Mouse (Mus musculus) liver, adult 2 months (tissue): ENCODE measurements at regions not wholly inside any gene's neighbourhood (a gene's known extent, or its start where the extent isn't known, plus 50 kb on each side); places are given as distances from the start of the nearest gene placed in this dataset.
A peak's percentile ranks its signal among the peaks of the same experiment; 100 is the strongest.

Experiments
- DNase-seq: peaks from one replicate; pipeline ENCODE4 v3.0.0-alpha.2; 2011; ENCODE audit warnings: low read depth, low spot score; ENCODE audit errors: extremely low read depth
- H3K27ac ChIP-seq: fragments of 200-500 bp; replicated peaks from 2 replicates; pipeline ENCODE4 v1.5.1; 2012; ENCODE audit warnings: low read depth, mild to moderate bottlenecking, control low read depth, inconsistent platforms, low read length; ENCODE audit not compliant: insufficient read depth
- H3K27me3 ChIP-seq: fragments of 200-500 bp; 2 replicates; pipeline ENCODE4 v1.6.1; 2012; ENCODE audit warnings: mild to moderate bottlenecking, moderate library complexity, low read length, inconsistent platforms; ENCODE audit not compliant: control insufficient read depth, insufficient read depth
- H3K36me3 ChIP-seq: fragments of 200-500 bp; 2 replicates; pipeline ENCODE4 v1.6.1; 2012; ENCODE audit warnings: low read length, inconsistent platforms; ENCODE audit not compliant: control insufficient read depth, insufficient read depth
- H3K4me1 ChIP-seq: fragments of 200-500 bp; 2 replicates; pipeline ENCODE4 v1.6.1; 2011; ENCODE audit warnings: low read length; ENCODE audit not compliant: control insufficient read depth, insufficient read depth
- H3K4me3 ChIP-seq: fragments of 200-500 bp; 2 replicates; pipeline ENCODE4 v1.5.1; 2011; ENCODE audit warnings: low read depth, mild to moderate bottlenecking, control low read depth, low read length, moderate library complexity; ENCODE audit not compliant: insufficient read depth
- H3K79me2 ChIP-seq: fragments of 200-500 bp; 2 replicates; pipeline ENCODE4 v1.6.1; 2012; ENCODE audit warnings: inconsistent platforms, mild to moderate bottlenecking, low read length, moderate library complexity; ENCODE audit not compliant: control insufficient read depth, insufficient read depth
- H3K9ac ChIP-seq: fragments of 200-500 bp; 2 replicates; pipeline ENCODE4 v1.6.1; 2012; ENCODE audit warnings: low read depth, mild to moderate bottlenecking, control low read depth, inconsistent platforms, low read length
- CTCF ChIP-seq: fragments of 200-500 bp; IDR thresholded peaks from 2 replicates; pipeline ENCODE4 v1.5.1; 2011; ENCODE audit warnings: low read depth, low read length, control low read depth
- POLR2A ChIP-seq: fragments of 200-500 bp; IDR thresholded peaks from 2 replicates; pipeline ENCODE4 v1.6.1; 2011; ENCODE audit warnings: low read length, control low read depth; ENCODE audit not compliant: insufficient read depth; ENCODE audit errors: extremely low read depth
- WGBS: fragments of 180-500 bp; shearing (Covaris S2); methylation state at CpG from one replicate; pipeline ENCODE4 v1.1.7; 2018; 5-methylcytosine and 5-hydroxymethylcytosine counted together

- Histone ChIP-seq H3K27me3 (no peaks in the 10 kb centered on the region), H3K36me3 (no peaks in the 10 kb centered on the region), H3K79me2 (no peaks in the 10 kb centered on the region), H3K9ac (no peak overlapping the region), H3K4me1 (no peaks in the 10 kb centered on the region), H3K4me3 (no peak overlapping the region), H3K27ac (no peak overlapping the region)
- DNase-seq = peak; percentile 6
- TF ChIP-seq CTCF (no peak), POLR2A (no peak)
- WGBS = 74% methylated on average over 1 of the region's 1 CpGs
Observed at GRCm38 (mm10) chr14:68918526-68919045, 375.5 kb downstream of the Synb start.

GRCm38 (mm10) chr14:68899921-68900320 is 394.2 kb downstream of the Synb start:
- no peak for TF ChIP-seq CTCF
- no peak for TF ChIP-seq POLR2A
- WGBS = 82% methylated on average over 3 of the region's 3 CpGs
- Histone ChIP-seq H3K27ac (no peak overlapping the region), H3K4me1 (no peaks in the 10 kb centered on the region), H3K9ac (no peak overlapping the region), H3K36me3 (no peaks in the 10 kb centered on the region), H3K27me3 (peaks cover 3% of the 10 kb centered on the region; the same call in 1 of the 2 replicates), H3K79me2 (no peaks in the 10 kb centered on the region), H3K4me3 (no peak overlapping the region)
- no peak for DNase-seq

- 86% methylated on average over 4 of the region's 4 CpGs for WGBS
- DNase-seq = no peak
- Histone ChIP-seq H3K9ac (no peak overlapping the region), H3K79me2 (no peaks in the 10 kb centered on the region), H3K27me3 (no peaks in the 10 kb centered on the region), H3K27ac (no peak overlapping the region), H3K4me1 (no peaks in the 10 kb centered on the region), H3K4me3 (no peak overlapping the region), H3K36me3 (no peaks in the 10 kb centered on the region)
- TF ChIP-seq POLR2A = no peak
Observed at GRCm38 (mm10) chr14:68877171-68877570, 416.9 kb downstream of the Synb start.

DNA sequence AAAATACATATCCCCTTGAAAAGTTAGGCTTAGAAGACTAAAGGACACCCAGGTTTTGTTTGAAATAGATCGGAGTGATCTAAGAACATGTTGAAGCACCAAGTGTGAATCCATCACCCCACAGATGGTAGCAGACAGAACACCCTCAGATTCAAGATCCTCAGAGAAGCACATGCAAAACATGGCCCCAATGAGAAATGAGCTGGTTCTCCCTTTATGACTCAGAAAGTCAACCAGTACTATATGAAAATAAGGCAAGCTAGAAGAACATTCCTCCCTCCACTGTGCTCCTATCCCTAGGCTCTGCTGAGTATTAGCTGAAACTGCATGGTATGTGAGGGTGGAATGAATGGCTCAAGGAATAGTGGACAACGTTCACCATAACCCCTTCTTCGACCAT is 433.0 kb downstream of the Synb start:
- H3K9ac ChIP-seq = no peak overlapping the region
- no peaks in the 10 kb centered on the region for H3K27me3 ChIP-seq
- H3K27ac ChIP-seq = no peak overlapping the region
- H3K79me2 ChIP-seq = no peaks in the 10 kb centered on the region
- no peak overlapping the region for H3K4me3 ChIP-seq
- no peak for TF ChIP-seq CTCF
- no peak for TF ChIP-seq POLR2A
- WGBS = 86% methylated on average over 3 of the region's 3 CpGs
- H3K4me1 ChIP-seq = no peaks in the 10 kb centered on the region
- no peaks in the 10 kb centered on the region for H3K36me3 ChIP-seq
- no peak for DNase-seq

DNA sequence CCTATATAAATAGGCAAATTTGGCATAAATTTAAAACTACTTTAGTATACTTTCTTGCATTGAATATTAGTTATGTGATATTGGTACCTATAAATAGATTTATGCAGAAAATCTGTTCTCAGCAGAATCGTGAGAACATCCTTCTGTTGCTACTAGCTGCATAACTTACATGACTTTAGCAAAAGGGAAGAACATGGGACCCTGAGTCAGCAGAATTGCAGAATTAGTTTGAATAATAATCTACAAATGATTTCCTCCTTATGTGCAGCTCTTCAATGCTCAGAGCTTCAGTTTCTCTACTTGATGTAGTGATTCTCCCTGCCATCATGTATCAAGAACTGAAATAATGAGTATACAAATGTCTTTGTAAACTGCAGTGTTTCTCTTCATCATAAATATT is 436.2 kb downstream of the Synb start:
- H3K79me2 ChIP-seq = no peaks in the 10 kb centered on the region
- no peaks in the 10 kb centered on the region for H3K27me3 ChIP-seq
- H3K9ac ChIP-seq = no peak overlapping the region
- no peaks in the 10 kb centered on the region for H3K4me1 ChIP-seq
- H3K36me3 ChIP-seq = no peaks in the 10 kb centered on the region
- no peak overlapping the region for H3K27ac ChIP-seq
- TF ChIP-seq CTCF = no peak
- TF ChIP-seq POLR2A = no peak
- no peak for DNase-seq
- 40% methylated on average over 1 of the region's 1 CpGs for WGBS
- no peak overlapping the region for H3K4me3 ChIP-seq

GRCm38 (mm10) chr14:68848506-68848905 is 445.6 kb downstream of the Synb start:
- no peak for DNase-seq
- Histone ChIP-seq H3K4me1 (no peaks in the 10 kb centered on the region), H3K27ac (no peak overlapping the region), H3K27me3 (no peaks in the 10 kb centered on the region), H3K79me2 (no peaks in the 10 kb centered on the region), H3K36me3 (no peaks in the 10 kb centered on the region), H3K4me3 (no peak overlapping the region), H3K9ac (no peak overlapping the region)
- 68% methylated on average over 4 of the region's 4 CpGs for WGBS
- TF ChIP-seq POLR2A (no peak), CTCF (no peak)
